Mouse (Mus musculus): ENCODE measurements around the gene Rpl37. TPM values are rescaled to one million over a fixed set of nuclear protein-coding genes. Genes with fewer than 3 reads are reported as not detected.

Gene Rpl37
- polyA plus RNA-seq, 1 experiment from 2014 or later, result 490 TPM

DNA sequence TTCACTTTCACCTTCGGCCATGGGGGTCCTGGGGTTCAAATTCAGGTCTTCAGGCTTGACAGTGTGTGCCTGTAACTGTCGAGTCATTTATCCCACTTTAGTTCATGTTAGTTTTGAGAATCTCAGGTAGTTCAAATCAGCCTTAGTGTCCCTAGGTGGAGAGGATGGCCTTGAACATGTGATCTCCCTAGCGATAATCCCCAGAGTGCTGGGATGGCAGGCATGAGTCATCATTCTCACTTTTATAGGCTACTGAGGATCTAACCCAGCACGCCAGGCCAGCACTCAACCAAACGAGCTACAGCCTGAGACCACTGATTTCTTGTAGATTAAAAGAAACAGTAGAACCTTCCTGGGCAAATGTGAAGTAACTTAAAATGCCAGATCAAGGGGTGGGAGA, 25.6 kb downstream of the Rpl37 start:
- ATAC-seq (ENCODE audit: insufficient read depth, low FRiP score, low TSS enrichment) (no peak), DNase-seq (ENCODE audit: low spot score) (no peak)
- H3K27ac ChIP-seq (ENCODE audit: low read depth, low read length), result no peak overlapping the region
- peaks cover 3% of the 10 kb centered on the region; the same call in 1 of the 2 replicates for H3K4me1 ChIP-seq (ENCODE audit: control insufficient read depth, insufficient read depth, low read length)
- no peaks in the 10 kb centered on the region for H3K9me3 ChIP-seq (ENCODE audit: control insufficient read depth, low read length)
- no peak overlapping the region for H3K4me3 ChIP-seq (ENCODE audit: low read depth, low read length)
- 66% methylated on average over 5 of the region's 5 CpGs for WGBS
- no peak overlapping the region for H3K9ac ChIP-seq (ENCODE audit: low read length)
- no peaks in the 10 kb centered on the region for H3K36me3 ChIP-seq (ENCODE audit: control insufficient read depth, insufficient read depth, low read length)
- H3K27me3 ChIP-seq (ENCODE audit: control insufficient read depth, insufficient read depth, low read length), result no peaks in the 10 kb centered on the region
- H3K4me2 ChIP-seq (ENCODE audit: low read depth), result no peak overlapping the region

DNA sequence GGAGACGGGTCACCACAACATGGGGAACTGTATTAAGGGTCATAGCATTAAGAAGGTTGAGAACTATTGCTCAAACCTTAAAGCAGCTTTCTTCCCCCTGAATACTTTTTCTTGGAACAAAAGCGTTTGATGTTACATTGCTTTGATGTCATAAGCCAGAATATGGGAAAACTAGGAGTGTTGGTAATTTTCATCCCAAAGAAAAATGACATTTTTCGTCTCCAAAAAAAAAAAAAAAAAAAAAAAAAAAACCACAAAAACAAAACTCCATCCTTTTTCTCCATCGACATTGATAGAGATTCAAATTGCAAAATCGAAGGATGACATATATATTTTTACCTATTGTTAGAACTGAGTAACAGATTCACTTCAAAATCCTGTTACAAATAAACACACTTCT, 26.3 kb downstream of the Rpl37 start:
- no peak overlapping the region for H3K4me3 ChIP-seq (ENCODE audit: low read depth, low read length)
- no peaks in the 10 kb centered on the region for H3K27me3 ChIP-seq (ENCODE audit: control insufficient read depth, insufficient read depth, low read length)
- no peak overlapping the region for H3K4me2 ChIP-seq (ENCODE audit: low read depth)
- no peak overlapping the region for H3K9ac ChIP-seq (ENCODE audit: low read length)
- no peak overlapping the region for H3K27ac ChIP-seq (ENCODE audit: low read depth, low read length)
- peaks cover 3% of the 10 kb centered on the region; the same call in 1 of the 2 replicates for H3K4me1 ChIP-seq (ENCODE audit: control insufficient read depth, insufficient read depth, low read length)
- H3K36me3 ChIP-seq (ENCODE audit: control insufficient read depth, insufficient read depth, low read length), result no peaks in the 10 kb centered on the region
- DNase-seq (ENCODE audit: low spot score), result no peak
- 78% methylated on average over 5 of the region's 5 CpGs for WGBS
- H3K9me3 ChIP-seq (ENCODE audit: control insufficient read depth, low read length), result no peaks in the 10 kb centered on the region
- ATAC-seq (ENCODE audit: insufficient read depth, low FRiP score, low TSS enrichment), result no peak

DNA sequence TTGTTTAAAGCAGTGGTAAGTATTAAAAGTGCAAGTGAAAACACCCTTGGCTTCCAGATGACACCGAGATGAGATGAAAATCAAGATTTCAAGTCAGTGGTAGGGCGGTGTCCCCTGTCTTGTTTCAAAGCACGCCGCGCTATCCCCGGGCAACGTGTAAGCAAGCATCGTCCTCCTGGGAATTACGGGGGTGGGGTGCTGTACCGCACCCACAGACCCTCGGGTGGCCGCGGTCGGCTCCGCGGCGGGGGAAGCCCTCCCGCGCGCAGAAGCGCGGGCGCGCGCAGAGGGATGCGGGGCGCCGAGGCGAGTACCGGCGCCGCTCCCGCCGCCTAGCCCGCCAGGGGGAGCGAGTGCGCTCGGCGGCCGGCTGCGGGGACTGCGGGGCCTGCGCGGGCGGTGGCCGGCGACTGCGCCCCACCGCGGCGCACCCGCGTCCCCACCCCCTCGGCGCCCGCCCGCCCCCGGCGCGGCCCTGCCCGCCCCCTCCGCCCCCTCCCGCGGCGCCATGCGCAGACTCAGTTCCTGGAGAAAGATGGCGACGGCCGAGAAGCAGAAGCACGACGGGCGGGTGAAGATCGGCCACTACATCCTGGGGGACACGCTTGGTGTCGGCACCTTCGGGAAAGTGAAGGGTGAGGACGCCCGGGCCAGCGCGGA, 27.0 kb downstream of the Rpl37 start, which contains the start of gene Prkaa1:
Gene Prkaa1, plus strand, starts transcription at position 501 of the 660 bp plus-strand sequence.
- Histone ChIP-seq H3K36me3 (ENCODE audit: control insufficient read depth, insufficient read depth, low read length) (no peaks in the 10 kb centered on the region), H3K9me3 (ENCODE audit: control insufficient read depth, low read length) (no peaks in the 10 kb centered on the region), H3K4me1 (ENCODE audit: control insufficient read depth, insufficient read depth, low read length) (peaks cover 3% of the 10 kb centered on the region; the same call in 1 of the 2 replicates), H3K9ac (ENCODE audit: low read length) (peak within 1 kb of the TSS; percentile 91), H3K27ac (ENCODE audit: low read depth, low read length) (peak within 1 kb of the TSS; percentile 91), H3K4me2 (ENCODE audit: low read depth) (peak within 1 kb of the TSS; percentile 42), H3K27me3 (ENCODE audit: control insufficient read depth, insufficient read depth, low read length) (no peaks in the 10 kb centered on the region), H3K4me3 (ENCODE audit: low read depth, low read length) (peak within 1 kb of the TSS; percentile 85)
- ATAC-seq (ENCODE audit: insufficient read depth, low FRiP score, low TSS enrichment) (peak; percentile 89), DNase-seq (ENCODE audit: low spot score) (peak; percentile 83)
- WGBS, result under 1% methylated on average over 59 of the region's 80 CpGs

DNA sequence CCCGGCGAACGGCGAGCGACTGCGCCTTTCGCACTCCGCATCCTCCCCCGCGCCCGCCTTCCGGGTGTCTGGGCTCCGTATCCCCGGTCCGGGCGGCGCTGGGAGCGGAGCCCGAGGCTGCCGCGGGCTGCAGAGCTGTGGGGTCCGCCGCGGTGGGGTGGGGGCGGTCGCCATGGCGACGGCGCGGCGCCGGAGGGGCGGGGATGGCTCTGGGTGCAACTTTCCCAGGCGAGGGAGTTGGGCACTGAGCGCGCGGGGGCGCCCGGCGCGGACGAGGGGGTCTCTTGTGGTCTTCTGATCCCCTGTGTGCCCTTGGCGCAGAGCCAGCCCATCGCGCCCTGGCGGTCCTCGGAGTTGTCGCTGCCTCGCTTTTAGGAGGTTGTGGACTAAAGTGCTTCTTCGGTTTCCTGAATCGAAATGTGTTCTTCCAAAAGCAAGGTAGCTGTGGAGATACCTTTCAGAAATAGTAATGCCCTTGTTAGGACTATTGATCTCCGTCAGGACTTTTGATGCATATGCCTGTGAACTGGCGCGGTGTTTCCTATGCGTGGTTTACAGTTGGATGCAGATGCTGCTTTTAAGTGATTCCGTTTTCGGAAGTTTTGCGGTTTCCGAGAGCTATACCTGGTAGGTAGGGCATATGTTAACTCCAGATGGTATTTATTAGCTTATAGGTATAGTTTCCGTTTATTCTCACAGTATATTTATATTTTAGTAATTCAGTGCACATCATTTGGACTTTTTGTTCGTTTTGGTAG, 27.8 kb downstream of the Rpl37 start:
- H3K27me3 ChIP-seq (ENCODE audit: control insufficient read depth, insufficient read depth, low read length), result no peaks in the 10 kb centered on the region

DNA sequence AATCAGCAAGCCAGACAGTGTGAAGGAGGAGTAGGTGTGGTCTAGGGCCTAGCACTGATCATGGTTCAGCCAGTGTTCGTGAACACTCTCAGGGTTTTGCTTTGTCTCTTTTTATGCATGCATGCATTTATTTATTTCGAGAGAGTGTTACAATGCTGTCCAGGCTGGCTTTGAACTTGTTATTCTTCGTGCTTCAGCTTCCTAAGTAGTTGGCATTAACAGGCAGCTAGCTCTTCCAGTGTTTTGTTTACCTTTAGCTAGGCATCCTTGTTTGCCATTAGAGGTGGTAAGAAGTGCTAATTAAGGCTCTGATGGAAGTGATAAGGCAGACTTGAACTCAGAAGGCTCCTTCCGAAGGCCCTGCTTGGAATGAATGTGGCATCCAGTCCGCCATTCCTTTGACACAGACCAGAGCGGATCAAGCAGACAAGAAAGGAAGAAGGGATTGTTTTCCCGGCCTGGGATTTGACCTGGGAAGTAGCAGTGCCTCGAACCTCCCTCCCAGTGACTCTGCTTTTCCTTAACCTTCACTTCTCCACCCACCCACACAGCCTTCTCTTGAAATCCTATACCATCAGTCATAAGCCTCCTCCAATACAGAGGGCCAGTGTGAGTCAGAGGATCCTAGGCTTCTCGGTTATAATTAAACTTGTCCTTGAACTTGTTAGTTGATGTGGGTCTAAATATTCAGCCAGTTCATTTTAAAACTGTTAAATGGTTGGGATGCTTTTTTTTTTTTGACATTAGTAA, 28.9 kb downstream of the Rpl37 start:
- Histone ChIP-seq H3K27me3 (ENCODE audit: control insufficient read depth, insufficient read depth, low read length) (no peaks in the 10 kb centered on the region), H3K27ac (ENCODE audit: low read depth, low read length) (no peak overlapping the region), H3K4me1 (ENCODE audit: control insufficient read depth, insufficient read depth, low read length) (peaks cover 7% of the 10 kb centered on the region; the same call in 1 of the 2 replicates), H3K9ac (ENCODE audit: low read length) (no peak overlapping the region), H3K9me3 (ENCODE audit: control insufficient read depth, low read length) (no peaks in the 10 kb centered on the region), H3K36me3 (ENCODE audit: control insufficient read depth, insufficient read depth, low read length) (no peaks in the 10 kb centered on the region), H3K4me3 (ENCODE audit: low read depth, low read length) (peak overlapping the region; percentile 85; the same call in 1 of the 2 replicates), H3K4me2 (ENCODE audit: low read depth) (peak overlapping the region; percentile 42)
- WGBS, result 51% methylated on average over 9 of the region's 9 CpGs
- ATAC-seq (ENCODE audit: insufficient read depth, low FRiP score, low TSS enrichment) (no peak), DNase-seq (ENCODE audit: low spot score) (no peak)

More for the DNA sequence above, 27.8 kb downstream of the Rpl37 start:
- Histone ChIP-seq H3K4me3 (ENCODE audit: low read depth, low read length) (peak overlapping the region; percentile 85), H3K27ac (ENCODE audit: low read depth, low read length) (peak overlapping the region; percentile 91), H3K9me3 (ENCODE audit: control insufficient read depth, low read length) (no peaks in the 10 kb centered on the region), H3K9ac (ENCODE audit: low read length) (peak overlapping the region; percentile 91), H3K4me2 (ENCODE audit: low read depth) (peak overlapping the region; percentile 42), H3K36me3 (ENCODE audit: control insufficient read depth, insufficient read depth, low read length) (no peaks in the 10 kb centered on the region), H3K4me1 (ENCODE audit: control insufficient read depth, insufficient read depth, low read length) (peaks cover 6% of the 10 kb centered on the region; the same call in 1 of the 2 replicates)
- DNase-seq (ENCODE audit: low spot score) (peak; percentile 82), ATAC-seq (ENCODE audit: insufficient read depth, low FRiP score, low TSS enrichment) (peak; percentile 91)
- WGBS, result 1% methylated on average over 48 of the region's 61 CpGs

DNA sequence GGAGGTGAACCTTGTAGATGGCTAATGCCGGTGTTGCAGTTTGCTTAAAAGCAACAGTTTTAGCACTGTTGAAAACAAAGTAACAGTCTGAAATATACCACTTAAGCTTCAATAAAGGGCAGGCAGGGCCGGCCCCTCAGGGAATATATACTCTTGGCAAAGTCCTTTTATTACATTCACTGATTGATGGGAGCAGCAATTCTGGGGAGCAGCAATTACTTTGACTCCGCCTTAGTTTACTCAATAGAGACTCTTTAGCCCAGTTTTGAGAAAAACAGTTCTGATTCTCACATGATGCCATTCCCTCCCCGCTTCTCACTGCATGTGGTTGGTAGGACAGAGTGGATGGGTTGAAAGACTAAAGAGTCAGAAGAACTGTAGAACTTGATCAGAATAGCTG, 32.7 kb downstream of the Rpl37 start:
- no peak overlapping the region for H3K9ac ChIP-seq (ENCODE audit: low read length)
- peaks cover 7% of the 10 kb centered on the region; the same call in 1 of the 2 replicates for H3K4me1 ChIP-seq (ENCODE audit: control insufficient read depth, insufficient read depth, low read length)
- no peak for ATAC-seq (ENCODE audit: insufficient read depth, low FRiP score, low TSS enrichment)
- no peak for DNase-seq (ENCODE audit: low spot score)
- H3K36me3 ChIP-seq (ENCODE audit: control insufficient read depth, insufficient read depth, low read length), result no peaks in the 10 kb centered on the region
- H3K4me2 ChIP-seq (ENCODE audit: low read depth), result no peak overlapping the region
- 39% methylated on average over 4 of the region's 4 CpGs for WGBS
- no peak overlapping the region for H3K27ac ChIP-seq (ENCODE audit: low read depth, low read length)
- no peaks in the 10 kb centered on the region for H3K27me3 ChIP-seq (ENCODE audit: control insufficient read depth, insufficient read depth, low read length)
- no peaks in the 10 kb centered on the region for H3K9me3 ChIP-seq (ENCODE audit: control insufficient read depth, low read length)
- H3K4me3 ChIP-seq (ENCODE audit: low read depth, low read length), result no peak overlapping the region

DNA sequence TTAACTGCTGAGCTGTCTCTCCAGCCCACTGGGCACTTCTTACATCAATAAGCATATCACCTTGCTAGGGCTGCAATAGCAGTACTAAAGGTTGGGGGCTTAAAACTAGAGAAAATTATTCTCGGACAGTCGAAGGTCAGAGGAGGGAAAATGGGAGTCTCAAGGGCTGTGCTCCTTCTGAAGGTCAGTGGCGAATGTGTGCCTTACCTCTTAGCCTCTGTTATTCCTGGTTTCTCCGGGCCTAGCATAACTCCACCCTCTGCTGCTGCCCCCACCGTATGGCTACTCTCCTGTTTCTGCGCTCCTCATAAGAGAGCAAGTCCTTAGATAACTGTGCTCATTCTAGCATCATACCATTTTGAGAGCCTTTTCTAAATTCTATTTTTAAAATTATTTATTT, 35.7 kb downstream of the Rpl37 start:
- H3K4me3 ChIP-seq (ENCODE audit: low read depth, low read length), result no peak overlapping the region
- peaks cover 4% of the 10 kb centered on the region; the same call in 1 of the 2 replicates for H3K4me1 ChIP-seq (ENCODE audit: control insufficient read depth, insufficient read depth, low read length)
- 95% methylated on average over 6 of the region's 6 CpGs for WGBS
- H3K9ac ChIP-seq (ENCODE audit: low read length), result no peak overlapping the region
- H3K27ac ChIP-seq (ENCODE audit: low read depth, low read length), result no peak overlapping the region
- ATAC-seq (ENCODE audit: insufficient read depth, low FRiP score, low TSS enrichment) (no peak), DNase-seq (ENCODE audit: low spot score) (no peak)
- H3K9me3 ChIP-seq (ENCODE audit: control insufficient read depth, low read length), result no peaks in the 10 kb centered on the region
- no peaks in the 10 kb centered on the region for H3K36me3 ChIP-seq (ENCODE audit: control insufficient read depth, insufficient read depth, low read length)
- no peak overlapping the region for H3K4me2 ChIP-seq (ENCODE audit: low read depth)
- H3K27me3 ChIP-seq (ENCODE audit: control insufficient read depth, insufficient read depth, low read length), result no peaks in the 10 kb centered on the region

DNA sequence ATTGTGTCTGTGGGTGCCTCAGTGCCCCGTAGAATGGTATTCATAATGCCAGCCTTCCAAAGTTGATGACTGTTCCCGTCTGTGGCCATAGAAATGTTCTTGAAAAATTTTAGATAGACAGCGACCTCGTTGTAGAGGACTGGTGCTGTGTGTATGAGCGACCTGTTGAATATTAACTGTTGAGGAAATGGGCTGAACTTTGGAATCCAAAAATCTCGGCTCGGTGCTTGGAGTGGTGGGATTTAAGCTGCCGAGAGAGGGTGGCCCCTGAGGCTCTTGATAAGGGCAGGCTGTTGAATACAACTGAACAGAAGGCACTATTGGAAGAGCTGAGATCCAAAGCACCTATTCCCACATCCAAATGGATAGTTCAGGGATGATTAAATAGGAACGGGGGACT, 38.2 kb downstream of the Rpl37 start:
- no peak for ATAC-seq (ENCODE audit: insufficient read depth, low FRiP score, low TSS enrichment)
- H3K4me3 ChIP-seq (ENCODE audit: low read depth, low read length), result no peak overlapping the region
- no peak overlapping the region for H3K4me2 ChIP-seq (ENCODE audit: low read depth)
- H3K27ac ChIP-seq (ENCODE audit: low read depth, low read length), result no peak overlapping the region
- H3K4me1 ChIP-seq (ENCODE audit: control insufficient read depth, insufficient read depth, low read length), result no peaks in the 10 kb centered on the region
- no peaks in the 10 kb centered on the region for H3K27me3 ChIP-seq (ENCODE audit: control insufficient read depth, insufficient read depth, low read length)
- WGBS, result 89% methylated on average over 9 of the region's 9 CpGs
- no peaks in the 10 kb centered on the region for H3K9me3 ChIP-seq (ENCODE audit: control insufficient read depth, low read length)
- no peaks in the 10 kb centered on the region for H3K36me3 ChIP-seq (ENCODE audit: control insufficient read depth, insufficient read depth, low read length)
- no peak for DNase-seq (ENCODE audit: low spot score)
- no peak overlapping the region for H3K9ac ChIP-seq (ENCODE audit: low read length)
